Mouse (Mus musculus): ENCODE measurements around the gene Trnau1ap. TPM values are rescaled to one million over a fixed set of nuclear protein-coding genes. Genes with fewer than 3 reads are reported as not detected.

The Trnau1ap gene
- 55.9 and 58.2 TPM in 2 replicates for polyA plus RNA-seq (2015; fragmentation: Nextera tagmentation; extraction: Ambion mirVana)

GRCm38 (mm10) chr4:132329115-132329834 is at the start of gene Trnau1ap:
Gene Trnau1ap, minus strand, starts transcription at chr4:132329538.

GRCm38 (mm10) chr4:132353481-132353885 is 24.1 kb upstream of the Trnau1ap start, which contains the start of gene Rcc1:
Gene Rcc1, minus strand, starts transcription at chr4:132353605.

GRCm38 (mm10) chr4:132302939-132303479 is 26.3 kb downstream of the Trnau1ap start, which contains the start of gene Rab42:
Gene Rab42, minus strand, starts transcription at chr4:132303385.

GRCm38 (mm10) chr4:132274156-132274862 is 55.0 kb downstream of the Trnau1ap start, which contains the start of gene Taf12:
Gene Taf12, plus strand, starts transcription at chr4:132274375.

Other genes with a start within 250 kb of the Trnau1ap start
- gene Oprd1, start 185.1 kb downstream of the Trnau1ap start, polyA plus RNA-seq (2015; fragmentation: Nextera tagmentation; extraction: Ambion mirVana) = 0.07 TPM in 1 of 2 replicates, not detected in the other
- 39.9 and 51.4 TPM in 2 replicates for gene Ythdf2, start 117.2 kb downstream of the Trnau1ap start, polyA plus RNA-seq (2015; fragmentation: Nextera tagmentation; extraction: Ambion mirVana)
- 14.2 and 15.8 TPM in 2 replicates for gene Gmeb1, start 67.9 kb downstream of the Trnau1ap start, polyA plus RNA-seq (2015; fragmentation: Nextera tagmentation; extraction: Ambion mirVana)
- 23.6 and 28.1 TPM in 2 replicates for gene Taf12, start 55.2 kb downstream of the Trnau1ap start, polyA plus RNA-seq (2015; fragmentation: Nextera tagmentation; extraction: Ambion mirVana)
- gene Rab42, start 26.2 kb downstream of the Trnau1ap start, polyA plus RNA-seq (2015; fragmentation: Nextera tagmentation; extraction: Ambion mirVana) = 2.1 and 2.6 TPM in 2 replicates
- 22.0 and 23.5 TPM in 2 replicates for gene Rcc1, start 24.1 kb upstream of the Trnau1ap start, polyA plus RNA-seq (2015; fragmentation: Nextera tagmentation; extraction: Ambion mirVana)
- 15.4 and 20.3 TPM in 2 replicates for gene Phactr4, start 93.0 kb upstream of the Trnau1ap start, polyA plus RNA-seq (2015; fragmentation: Nextera tagmentation; extraction: Ambion mirVana)
- 9.1 and 13.3 TPM in 2 replicates for gene Med18, start 134.4 kb upstream of the Trnau1ap start, polyA plus RNA-seq (2015; fragmentation: Nextera tagmentation; extraction: Ambion mirVana)
- gene Sesn2, start 181.0 kb upstream of the Trnau1ap start, polyA plus RNA-seq (2015; fragmentation: Nextera tagmentation; extraction: Ambion mirVana) = 9.6 and 12.0 TPM in 2 replicates
- 1,006 and 1,016 TPM in 2 replicates for gene Atpif1, start 204.1 kb upstream of the Trnau1ap start, polyA plus RNA-seq (2015; fragmentation: Nextera tagmentation; extraction: Ambion mirVana)
- 106 and 120 TPM in 2 replicates for gene Dnajc8, start 206.0 kb upstream of the Trnau1ap start, polyA plus RNA-seq (2015; fragmentation: Nextera tagmentation; extraction: Ambion mirVana)
- 2.3 and 3.9 TPM in 2 replicates for gene Ptafr, start 234.5 kb upstream of the Trnau1ap start, polyA plus RNA-seq (2015; fragmentation: Nextera tagmentation; extraction: Ambion mirVana)

All from urinary bladder, postnatal 0 days (tissue).